Mouse (Mus musculus): ENCODE measurements around the gene Hps1. TPM values are rescaled to one million over a fixed set of nuclear protein-coding genes. Genes with fewer than 3 reads are reported as not detected.

Gene Hps1
- polyA plus RNA-seq, 2 experiments from 2014 or later: 10.9 to 18.1 TPM

- ATAC-seq: no peak
Observed at GRCm38 (mm10) chr19:42717668-42718067, 62.1 kb downstream of the Hps1 start.

GRCm38 (mm10) chr19:42716507-42716906 lies 63.3 kb downstream of the Hps1 start:
- no peak for ATAC-seq

DNA sequence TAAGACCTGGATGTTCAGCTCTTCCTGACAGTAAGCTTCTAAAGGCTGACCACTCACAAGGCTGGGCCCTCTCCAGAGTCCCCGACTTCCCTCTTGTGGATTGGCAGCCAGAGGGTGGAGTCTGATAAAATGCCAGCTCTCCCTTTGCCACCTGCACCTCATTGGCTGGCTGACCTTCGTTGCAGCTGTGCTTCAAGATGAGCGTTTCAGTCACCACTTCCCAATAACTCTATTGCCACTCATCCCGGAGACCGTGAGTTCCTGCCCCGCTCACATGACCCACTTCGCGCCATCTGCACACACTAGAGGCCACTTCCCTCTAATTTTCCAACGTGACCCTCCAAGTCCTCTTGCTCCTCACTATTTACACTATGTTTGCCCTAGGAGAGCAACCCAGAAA lies 66.0 kb downstream of the Hps1 start:
- ATAC-seq: no peak

Other genes with a start within 250 kb of the Hps1 start
- under 1 TPM; 0.39 to 0.47 TPM for gene Loxl4, start 167.2 kb downstream of the Hps1 start, polyA plus RNA-seq (2017; shearing (Covaris generic))
- gene Pyroxd2, start 27.2 kb downstream of the Hps1 start, polyA plus RNA-seq (2017; shearing (Covaris generic)): under 1 TPM; 0.39 to 0.77 TPM

Measured in CD4-positive, CD25-positive, alpha-beta regulatory T cell, adult 4 months (primary cell).